Mouse (Mus musculus) gonadal fat pad, adult 2 months (tissue): ENCODE data around the gene Fthl17d. TPM values are rescaled to one million over a fixed set of nuclear protein-coding genes. Genes with fewer than 3 reads are reported as not detected.
"Not testable (repeated sequence)": the region's sequence is repeated elsewhere in the genome, so short reads cannot be mapped to it uniquely, and the experiment has no call there.

Experiments
- DNase-seq: peaks from one replicate; pipeline ENCODE4 v3.0.0-alpha.2; 2012; ENCODE audit warnings: low read depth
- polyA plus RNA-seq: library from polyadenylated mRNA; depleted of rRNA; stranded (reverse); fragments of >200 nt; gene quantifications from 2 replicates; pipeline ENCODE4 v1.2.3, GENCODE M21; 2012; rRNA removed

Fthl17d gene
- polyA plus RNA-seq, result not detected in 2 replicates

DNA sequence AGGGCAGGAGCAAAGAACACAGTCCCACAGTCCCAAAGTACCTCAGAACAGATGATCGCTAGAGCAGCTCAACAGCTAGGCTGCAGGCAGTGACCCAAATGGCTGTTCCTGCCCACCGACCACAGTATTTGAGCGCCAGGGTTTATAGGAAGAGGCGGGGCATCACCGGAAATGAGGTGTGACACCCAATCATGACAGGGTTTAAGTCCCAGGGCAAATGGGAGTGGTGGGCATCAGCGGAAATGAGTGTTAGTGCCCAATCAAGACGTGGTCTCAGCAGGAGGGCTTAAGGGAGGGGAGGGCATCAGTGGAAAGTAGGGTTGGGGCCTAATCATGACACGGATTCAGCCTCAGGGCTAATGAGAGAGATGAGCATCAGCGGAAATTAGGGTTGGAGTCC, at the start of gene Fthl17d:
TSS of gene Fthl17d (minus strand) at position 101 of the 400 bp plus-strand sequence.
- DNase-seq, result not testable (repeated sequence)

DNA sequence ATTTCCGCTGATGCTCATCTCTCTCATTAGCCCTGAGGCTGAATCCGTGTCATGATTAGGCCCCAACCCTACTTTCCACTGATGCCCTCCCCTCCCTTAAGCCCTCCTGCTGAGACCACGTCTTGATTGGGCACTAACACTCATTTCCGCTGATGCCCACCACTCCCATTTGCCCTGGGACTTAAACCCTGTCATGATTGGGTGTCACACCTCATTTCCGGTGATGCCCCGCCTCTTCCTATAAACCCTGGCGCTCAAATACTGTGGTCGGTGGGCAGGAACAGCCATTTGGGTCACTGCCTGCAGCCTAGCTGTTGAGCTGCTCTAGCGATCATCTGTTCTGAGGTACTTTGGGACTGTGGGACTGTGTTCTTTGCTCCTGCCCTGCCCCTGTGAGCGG, 46.6 kb upstream of the Fthl17d start, which contains the start of gene Fthl17e:
TSS of gene Fthl17e (plus strand) at position 301 of the 400 bp plus-strand sequence.
- DNase-seq, result not testable (repeated sequence)

DNA sequence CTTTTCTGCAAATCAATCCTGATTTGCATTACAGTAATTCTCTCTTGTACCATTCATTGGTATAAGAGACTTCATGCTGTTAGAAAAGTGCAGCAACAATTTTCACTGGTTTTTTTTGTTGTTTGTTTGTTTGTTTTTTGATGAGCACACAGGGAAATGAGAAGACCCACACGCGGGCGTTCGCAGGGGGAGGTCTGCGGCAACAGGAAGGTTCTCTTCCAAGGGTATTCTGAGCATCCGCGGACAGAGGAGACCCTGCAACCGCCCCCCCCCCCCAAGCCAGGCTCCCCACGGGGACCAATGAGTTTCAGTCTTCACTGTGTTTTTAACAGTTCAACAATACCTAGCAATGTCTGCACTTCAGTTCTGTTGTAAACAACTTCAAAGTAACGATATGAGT, 32.9 kb upstream of the Fthl17d start:
- DNase-seq, result no peak

DNA sequence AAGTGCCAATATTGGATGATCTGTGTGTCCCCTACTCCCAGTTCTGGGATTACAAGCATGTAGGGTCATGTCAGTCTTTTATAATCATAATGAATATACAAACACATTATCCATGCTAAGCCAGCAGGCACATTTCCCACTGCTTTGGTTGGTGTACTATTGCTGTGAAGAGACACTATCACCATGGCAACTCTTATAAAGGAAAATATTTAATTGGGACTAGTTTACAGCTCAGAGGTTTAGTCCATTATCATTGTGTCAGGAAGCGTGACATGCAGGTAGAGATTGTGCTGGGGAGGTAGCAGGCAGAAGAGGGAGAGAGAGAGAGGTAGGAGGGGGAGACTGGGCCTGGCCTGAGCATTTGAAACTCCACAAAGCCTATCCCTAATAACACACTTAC, 29.5 kb upstream of the Fthl17d start:
- no peak for DNase-seq

DNA sequence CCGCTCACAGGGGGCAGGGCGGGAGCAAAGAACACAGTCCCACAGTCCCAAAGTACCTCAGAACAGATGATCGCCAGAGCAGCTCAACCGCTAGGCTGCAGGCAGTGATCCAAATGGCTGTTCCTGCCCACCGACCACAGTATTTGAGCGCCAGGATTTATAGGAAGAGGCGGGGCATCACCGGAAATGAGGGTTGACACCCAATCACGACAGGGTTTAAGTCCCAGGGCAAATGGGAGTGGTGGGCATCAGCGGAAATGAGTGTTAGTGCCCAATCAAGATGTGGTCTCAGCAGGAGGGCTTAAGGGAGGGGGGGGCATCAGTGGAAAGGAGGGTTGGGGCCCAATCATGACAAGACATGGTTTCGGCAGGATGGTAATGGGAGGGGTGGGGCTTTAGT, 10.1 kb downstream of the Fthl17d start, which contains the start of gene Fthl17c:
TSS of gene Fthl17c (minus strand) at position 101 of the 400 bp plus-strand sequence.
- DNase-seq, result not testable (repeated sequence)

DNA sequence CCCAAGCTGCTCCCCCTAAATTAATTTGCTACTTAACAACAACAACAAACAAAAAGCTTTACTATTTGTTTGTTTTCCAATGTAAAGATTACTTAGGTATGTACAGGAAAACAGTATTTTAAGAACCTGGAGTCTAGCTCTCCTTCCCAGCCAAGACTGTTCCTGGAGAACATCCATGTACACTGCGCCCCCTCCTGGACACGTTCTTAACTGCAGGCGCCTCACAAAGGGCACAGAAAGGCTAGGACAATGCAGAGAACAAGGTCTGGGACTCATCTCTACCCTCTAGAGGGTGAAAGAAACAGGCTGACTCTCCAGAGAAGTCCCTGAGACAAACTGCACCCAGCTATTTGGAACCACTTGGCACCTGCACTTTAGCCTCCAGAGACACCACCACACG, 21.9 kb downstream of the Fthl17d start:
- DNase-seq, result not testable (repeated sequence)

DNA sequence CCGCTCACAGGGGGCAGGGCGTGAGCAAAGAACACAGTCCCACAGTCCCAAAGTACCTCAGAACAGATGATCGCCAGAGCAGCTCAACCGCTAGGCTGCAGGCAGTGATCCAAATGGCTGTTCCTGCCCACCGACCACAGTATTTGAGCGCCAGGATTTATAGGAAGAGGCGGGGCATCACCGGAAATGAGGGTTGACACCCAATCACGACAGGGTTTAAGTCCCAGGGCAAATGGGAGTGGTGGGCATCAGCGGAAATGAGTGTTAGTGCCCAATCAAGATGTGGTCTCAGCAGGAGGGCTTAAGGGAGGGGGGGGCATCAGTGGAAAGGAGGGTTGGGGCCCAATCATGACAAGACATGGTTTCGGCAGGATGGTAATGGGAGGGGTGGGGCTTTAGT, 23.7 kb downstream of the Fthl17d start, which contains the start of gene Fthl17b:
TSS of gene Fthl17b (minus strand) at position 101 of the 400 bp plus-strand sequence.
- not testable (repeated sequence) for DNase-seq

DNA sequence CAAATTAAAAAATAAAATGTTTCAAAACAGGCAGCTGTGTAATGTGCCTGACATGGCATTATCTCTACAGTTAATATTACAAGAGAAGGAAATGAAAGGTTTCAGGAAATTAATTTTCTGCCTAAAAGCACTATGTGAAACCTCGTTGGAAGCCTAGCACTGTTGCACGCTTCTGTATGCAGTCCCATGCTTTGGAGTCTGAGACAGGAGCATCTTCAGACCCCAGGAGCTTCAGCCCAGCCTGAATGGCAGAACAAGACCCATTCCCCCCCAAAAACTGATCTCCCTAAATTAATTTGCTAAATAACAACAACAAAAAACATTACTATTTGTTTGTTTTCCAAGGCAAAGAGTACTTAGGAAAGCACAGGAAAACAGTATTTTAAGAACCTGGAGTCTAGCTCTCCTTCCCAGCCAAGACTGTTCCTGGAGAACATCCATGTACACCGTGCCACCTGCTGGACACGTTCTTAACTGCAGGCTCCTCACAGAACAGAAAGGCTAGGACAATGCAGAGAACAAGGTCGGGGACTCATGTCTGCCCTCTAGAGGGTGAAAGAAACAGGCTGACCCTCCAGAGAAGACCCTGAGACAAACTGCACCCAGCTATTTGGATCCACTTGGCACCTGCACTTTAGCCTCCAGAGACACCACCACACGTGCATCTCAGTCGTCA, 38.3 kb downstream of the Fthl17d start:
- not testable (repeated sequence) for DNase-seq

DNA sequence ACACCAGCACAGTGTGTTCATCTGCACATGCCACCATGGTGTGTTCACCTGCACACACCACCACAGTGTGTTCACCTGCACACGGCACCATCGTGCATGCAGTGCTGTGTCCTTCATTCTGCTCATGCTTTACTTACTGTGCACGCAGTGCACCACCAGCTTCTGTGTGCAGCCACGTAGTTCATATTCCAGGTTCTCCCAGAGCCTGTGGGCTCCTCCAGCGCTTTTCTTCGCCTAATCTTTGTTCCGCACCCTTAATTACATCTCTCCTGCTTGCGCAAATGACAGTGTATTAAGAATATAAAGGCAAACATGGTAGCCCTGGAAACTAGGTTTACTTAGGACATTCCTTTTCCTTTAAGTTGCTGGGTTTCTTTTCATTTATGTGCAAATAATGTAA, 42.5 kb downstream of the Fthl17d start:
- DNase-seq, result no peak

Other genes with a start within 250 kb of the Fthl17d start
- gene Ssx9, start 238.3 kb downstream of the Fthl17d start, polyA plus RNA-seq, result not detected in 2 replicates
- not detected in 2 replicates for gene Ssxb5, start 183.1 kb downstream of the Fthl17d start, polyA plus RNA-seq
- not detected in 2 replicates for gene Gm6592, start 142.8 kb downstream of the Fthl17d start, polyA plus RNA-seq
- not detected in 2 replicates for gene Gm5751, start 112.5 kb downstream of the Fthl17d start, polyA plus RNA-seq
- 0.95 and 2.0 TPM in 2 replicates for gene B630019K06Rik, start 94.4 kb downstream of the Fthl17d start, polyA plus RNA-seq
- gene Fthl17b, start 23.8 kb downstream of the Fthl17d start, polyA plus RNA-seq, result not detected in 2 replicates
- not detected in 2 replicates for gene Fthl17c, start 10.2 kb downstream of the Fthl17d start, polyA plus RNA-seq
- not detected in 2 replicates for gene Fthl17e, start 46.7 kb upstream of the Fthl17d start, polyA plus RNA-seq
- not detected in 2 replicates for gene Fthl17f, start 76.3 kb upstream of the Fthl17d start, polyA plus RNA-seq
- gene 4930402K13Rik, start 117.8 kb upstream of the Fthl17d start, polyA plus RNA-seq, result not detected in 2 replicates
- 0.74 and 0.96 TPM in 2 replicates for gene Lancl3, start 213.1 kb upstream of the Fthl17d start, polyA plus RNA-seq